15 mouse cellular contexts compared by ENCODE assay signal in the genomic region with DNA sequence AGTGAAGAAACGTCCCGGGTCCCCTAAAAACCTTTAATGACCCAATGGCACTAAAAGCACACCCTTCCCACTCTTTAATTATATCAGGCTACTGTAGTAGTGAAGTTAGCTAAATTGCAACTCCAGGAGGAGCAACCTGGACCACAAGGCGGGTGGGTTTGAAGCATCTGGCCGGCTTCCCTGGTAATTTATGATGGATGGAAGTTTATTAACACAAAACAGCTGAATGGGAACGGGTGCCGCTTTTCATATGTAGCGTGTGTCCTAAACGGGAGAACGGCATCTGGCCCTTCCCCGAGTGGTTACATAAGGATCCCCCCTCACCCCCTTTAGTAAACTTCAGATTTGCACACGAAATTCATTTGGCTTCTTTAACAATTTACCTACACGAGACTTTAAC.
DNase-seq lines count a peak whose midpoint lies in the region; ATAC-seq and TF ChIP-seq lines count a peak whose summit lies in the region.
"Had no signal": no experiment of that assay in that cellular context is flagged by ENCODE, and none has a peak within 500 bp of the region (broad histone marks: within the 10 kb centered on the region; RNA-seq: fewer than 3 reads in every experiment).

No protein-coding gene starts in this region.

- no peak for TF ChIP-seq EP300 in stomach, postnatal 0 days (optimal IDR thresholded peaks at IDR 0.05)

- DNase-seq in forebrain, embryonic 11.5 days (ENCODE audit: low spot score) = no peak
- DNase-seq in stomach, postnatal 0 days (ENCODE audit: low spot score) = no peak
- peak; percentile 67 for DNase-seq in limb, embryonic 10.5 days (ENCODE audit: low spot score)
- no peak for DNase-seq in right cerebral cortex, postnatal 36 days (ENCODE audit: low spot score in 2 of 2)
- no peak for DNase-seq in cerebellum, adult 11 months
- DNase-seq: cerebellum, adult 11-12 months; gastrocnemius, postnatal 14 days; lung, postnatal 10 days; retina, postnatal 1 day; spleen, adult 18-20 months had no signal

- H3K36me3 ChIP-seq in forebrain, embryonic 16.5 days (ENCODE audit: control insufficient read depth, insufficient read depth) = no peaks in the 10 kb centered on the region
- no peaks in the 10 kb centered on the region for H3K36me3 ChIP-seq in forebrain, embryonic 11.5 days (ENCODE audit: control insufficient read depth, insufficient read depth, low read length)
- H3K36me3 ChIP-seq in stomach, embryonic 15.5 days = no peaks in the 10 kb centered on the region
- H3K36me3 ChIP-seq in stomach, postnatal 0 days (ENCODE audit: control insufficient read depth, insufficient read depth, low read length) = no peaks in the 10 kb centered on the region
- no peaks in the 10 kb centered on the region for H3K36me3 ChIP-seq in limb, embryonic 10.5 days
- H3K36me3 ChIP-seq: liver, embryonic 15.5 days had no signal

- peaks cover 9% of the 10 kb centered on the region for H3K4me1 ChIP-seq in forebrain, embryonic 16.5 days (replicated peaks; ENCODE audit: control insufficient read depth, insufficient read depth, low read length)
- no peaks in the 10 kb centered on the region for H3K4me1 ChIP-seq in forebrain, embryonic 11.5 days (replicated peaks; ENCODE audit: control insufficient read depth, insufficient read depth, low read length)
- peaks cover 11% of the 10 kb centered on the region; the same call in 1 of the 2 replicates for H3K4me1 ChIP-seq in stomach, embryonic 15.5 days
- H3K4me1 ChIP-seq in stomach, postnatal 0 days (replicated peaks; ENCODE audit: control insufficient read depth, insufficient read depth) = no peaks in the 10 kb centered on the region; the same call in 1 of the 2 replicates
- peaks cover 50% of the 10 kb centered on the region for H3K4me1 ChIP-seq in limb, embryonic 10.5 days
- H3K4me1 ChIP-seq: liver, embryonic 15.5 days had no signal

- no peak overlapping the region for H3K27ac ChIP-seq in forebrain, embryonic 16.5 days (ENCODE audit: low read length)
- H3K27ac ChIP-seq in forebrain, embryonic 11.5 days (ENCODE audit: low read depth, low read length) = no peak overlapping the region
- peak overlapping the region; percentile 31; the same call in 1 of the 2 replicates for H3K27ac ChIP-seq in stomach, embryonic 15.5 days
- no peak overlapping the region for H3K27ac ChIP-seq in stomach, postnatal 0 days (replicated peaks)
- 0 out of 2 replicates have a peak overlapping the region, but pooled peaks have one; percentile 42 for H3K27ac ChIP-seq in limb, embryonic 10.5 days
- H3K27ac ChIP-seq: hindbrain, postnatal 0 days; liver, embryonic 15.5 days had no signal

- H3K9me3 ChIP-seq in forebrain, embryonic 16.5 days (ENCODE audit: control insufficient read depth, low read length) = no peaks in the 10 kb centered on the region
- no peaks in the 10 kb centered on the region for H3K9me3 ChIP-seq in forebrain, embryonic 11.5 days (ENCODE audit: control insufficient read depth, low read length)
- H3K9me3 ChIP-seq in stomach, embryonic 15.5 days = no peaks in the 10 kb centered on the region
- H3K9me3 ChIP-seq in stomach, postnatal 0 days (ENCODE audit: control insufficient read depth, low read length) = no peaks in the 10 kb centered on the region
- H3K9me3 ChIP-seq in limb, embryonic 10.5 days (replicated peaks) = no peaks in the 10 kb centered on the region
- H3K9me3 ChIP-seq: liver, embryonic 15.5 days had no signal

- no peak overlapping the region for H3K4me3 ChIP-seq in forebrain, embryonic 16.5 days (replicated peaks; ENCODE audit: low read length)
- no peak overlapping the region for H3K4me3 ChIP-seq in forebrain, embryonic 11.5 days (ENCODE audit: low read depth, low read length)
- H3K4me3 ChIP-seq in stomach, embryonic 15.5 days (replicated peaks) = no peak overlapping the region
- no peak overlapping the region for H3K4me3 ChIP-seq in stomach, postnatal 0 days (ENCODE audit: low read depth, low read length)
- H3K4me3 ChIP-seq in limb, embryonic 10.5 days = peak overlapping the region; percentile 19; the same call in 1 of the 2 replicates
- H3K4me3 ChIP-seq: liver, embryonic 15.5 days had no signal

- H3K27me3 ChIP-seq in forebrain, embryonic 16.5 days (replicated peaks; ENCODE audit: control insufficient read depth, insufficient read depth, low read length) = no peaks in the 10 kb centered on the region
- no peaks in the 10 kb centered on the region for H3K27me3 ChIP-seq in forebrain, embryonic 11.5 days (ENCODE audit: control insufficient read depth, insufficient read depth, low read length)
- no peaks in the 10 kb centered on the region for H3K27me3 ChIP-seq in stomach, embryonic 15.5 days (replicated peaks)
- H3K27me3 ChIP-seq in stomach, postnatal 0 days (ENCODE audit: control insufficient read depth, insufficient read depth, low read length) = no peaks in the 10 kb centered on the region
- no peaks in the 10 kb centered on the region for H3K27me3 ChIP-seq in limb, embryonic 10.5 days (ENCODE audit: low read depth, poor library complexity, severe bottlenecking)
- H3K27me3 ChIP-seq: liver, embryonic 15.5 days had no signal

- 20% methylated on average over 12 of the region's 12 CpGs for WGBS in forebrain, embryonic 16.5 days
- 57% methylated on average over 12 of the region's 12 CpGs for WGBS in forebrain, embryonic 11.5 days
- WGBS in stomach, embryonic 15.5 days = 28% methylated on average over 12 of the region's 12 CpGs
- 38% methylated on average over 12 of the region's 12 CpGs for WGBS in stomach, postnatal 0 days
- 21% methylated on average over 12 of the region's 12 CpGs for WGBS in limb, embryonic 10.5 days

- no peak for TF ChIP-seq CTCF in stomach, postnatal 0 days (IDR thresholded peaks at IDR 0.05; ENCODE audit: low read depth)

- ATAC-seq in forebrain, embryonic 16.5 days = no peak
- no peak for ATAC-seq in forebrain, embryonic 11.5 days (replicated peaks; ENCODE audit: low FRiP score)
- ATAC-seq in stomach, embryonic 15.5 days (ENCODE audit: insufficient read depth, low FRiP score, low read depth) = no peak
- no peak for ATAC-seq in stomach, postnatal 0 days (ENCODE audit: low FRiP score, low TSS enrichment)
- ATAC-seq: hindbrain, postnatal 0 days had no signal

- H3K4me2 ChIP-seq in forebrain, embryonic 16.5 days (ENCODE audit: low read length) = peak overlapping the region; percentile 17; the same call in 1 of the 2 replicates
- H3K4me2 ChIP-seq in forebrain, embryonic 11.5 days (ENCODE audit: low read depth, low read length, severe bottlenecking) = no peak overlapping the region
- H3K4me2 ChIP-seq in stomach, embryonic 15.5 days = peak overlapping the region; percentile 4; the same call in 1 of the 2 replicates
- no peak overlapping the region for H3K4me2 ChIP-seq in stomach, postnatal 0 days (replicated peaks; ENCODE audit: low read depth)
- H3K4me2 ChIP-seq: heart, embryonic 11.5 days; liver, embryonic 15.5 days had no signal

- no peak overlapping the region; the same call in 1 of the 2 replicates for H3K9ac ChIP-seq in forebrain, embryonic 16.5 days (replicated peaks; ENCODE audit: low read depth, low read length)
- H3K9ac ChIP-seq in forebrain, embryonic 11.5 days (ENCODE audit: low read length) = no peak overlapping the region
- H3K9ac ChIP-seq in stomach, embryonic 15.5 days = no peak overlapping the region
- H3K9ac ChIP-seq in stomach, postnatal 0 days (ENCODE audit: low read length) = no peak overlapping the region
- H3K9ac ChIP-seq: liver, embryonic 15.5 days had no signal

Comparison
In these comparisons a context has a peak if more than half of its experiments do, and no peak if none do; other contexts are left out.
1. H3K27ac ChIP-seq: peak in stomach, embryonic 15.5 days (single experiment) and limb, embryonic 10.5 days (single experiment); none in forebrain, embryonic 16.5 days (single experiment), forebrain, embryonic 11.5 days (single experiment) and stomach, postnatal 0 days (single experiment).
2. H3K4me2 ChIP-seq: peak in forebrain, embryonic 16.5 days (single experiment) and stomach, embryonic 15.5 days (single experiment); none in forebrain, embryonic 11.5 days (single experiment) and stomach, postnatal 0 days (single experiment).